Mouse (Mus musculus): Measurements from ENCODE around the gene Nr1i2. TPM values are rescaled to one million over a fixed set of nuclear protein-coding genes. Genes with fewer than 3 reads are reported as not detected.
A peak's percentile ranks its signal among the peaks of the same experiment; 100 is the strongest.

Gene Nr1i2
- total and polyA plus RNA-seq, 3 experiments: not detected

GRCm38 (mm10) chr16:38308195-38308594, 13.6 kb upstream of the Nr1i2 start:
- DNase-seq (ENCODE audit: extremely low read depth): no peak
- dilution Hi-C loops (cut with MboI; ENCODE audit: extremely low pct_ligation_motif_present, extremely low pct_unique_long_range_greater_than_20kb, low sequenced_read_pairs) (no loop called here), in situ Hi-C loops (cut with MboI; ENCODE audit: low pct_ligation_motif_present, low pct_unique_long_range_greater_than_20kb, low sequenced_read_pairs) (no loop called here)
- Histone ChIP-seq H3K27ac (ENCODE audit: insufficient read depth, low read depth) (no peak overlapping the region), H3K27me3 (replicated peaks) (no peaks in the 10 kb centered on the region), H3K4me2 (ENCODE audit: insufficient read depth, low read depth, poor library complexity, severe bottlenecking) (no peak overlapping the region), H3K79me2 (replicated peaks; ENCODE audit: control insufficient read depth, extremely low read depth, insufficient read depth, poor library complexity, severe bottlenecking) (no peaks in the 10 kb centered on the region), H3K9ac (ENCODE audit: insufficient read depth, low read depth) (no peak overlapping the region), H3K4me3 (replicated peaks in 1 of 3; ENCODE audit: low read depth in 2 of 3, low read length in 2 of 3, poor library complexity in 1 of 3) (no peak overlapping the region), H3K36me3 (replicated peaks in 1 of 2; ENCODE audit: control insufficient read depth in 1 of 2, insufficient read depth in 1 of 2, low read length in 1 of 2) (peaks cover 0 to under 1% of the 10 kb centered on the region in 2 experiments), H3K9me3 (replicated peaks; ENCODE audit: low read length) (peaks cover 2% of the 10 kb centered on the region), H3K4me1 (ENCODE audit: control insufficient read depth in 1 of 2, insufficient read depth in 2 of 2) (peaks cover 14 to 47% of the 10 kb centered on the region in 2 experiments)
- TF ChIP-seq BHLHE40 (IDR thresholded peaks at IDR 0.05; ENCODE audit: low read depth, low read length): no peak
- TF ChIP-seq HCFC1 (IDR thresholded peaks at IDR 0.05; ENCODE audit: low read depth, low read length): no peak
- no peak for TF ChIP-seq E2F4 (IDR thresholded peaks at IDR 0.05; ENCODE audit: insufficient replicate concordance, low read depth, low read length)
- TF ChIP-seq SMC3 (IDR thresholded peaks at IDR 0.05; ENCODE audit: low read depth, low read length): no peak
- TF ChIP-seq ZC3H11A (IDR thresholded peaks at IDR 0.05; ENCODE audit: low read depth, low read length): no peak
- TF ChIP-seq CHD1 (IDR thresholded peaks at IDR 0.05; ENCODE audit: low read depth, low read length): no peak
- no peak for TF ChIP-seq MEF2A (IDR thresholded peaks at IDR 0.05; ENCODE audit: borderline replicate concordance, low read depth, low read length)
- no peak for TF ChIP-seq RAD21 (IDR thresholded peaks at IDR 0.05; ENCODE audit: low read depth, low read length)
- no peak for TF ChIP-seq USF1 (IDR thresholded peaks at IDR 0.05; ENCODE audit: low read depth, low read length)
- no peak for TF ChIP-seq IRF4 (IDR thresholded peaks at IDR 0.05; ENCODE audit: low read depth, low read length)
- TF ChIP-seq ZNF384 (IDR thresholded peaks at IDR 0.05; ENCODE audit: low read depth, low read length): no peak
- no peak for TF ChIP-seq EP300 (IDR thresholded peaks at IDR 0.05; ENCODE audit: low read length)
- TF ChIP-seq ZMIZ1 (IDR thresholded peaks at IDR 0.05; ENCODE audit: low read depth, low read length): no peak
- TF ChIP-seq MAZ (IDR thresholded peaks at IDR 0.05; ENCODE audit: low read depth, low read length): no peak
- TF ChIP-seq USF2 (conservative IDR thresholded peaks at IDR 0.05; ENCODE audit: low read depth, low read length): no peak

- in situ Hi-C loops (cut with MboI; ENCODE audit: low pct_ligation_motif_present, low pct_unique_long_range_greater_than_20kb, low sequenced_read_pairs) (no loop called here), dilution Hi-C loops (cut with MboI; ENCODE audit: extremely low pct_ligation_motif_present, extremely low pct_unique_long_range_greater_than_20kb, low sequenced_read_pairs) (no loop called here)
- Histone ChIP-seq H3K4me1 (ENCODE audit: control insufficient read depth in 1 of 2, insufficient read depth in 2 of 2) (peaks cover 14 to 49% of the 10 kb centered on the region in 2 experiments), H3K79me2 (replicated peaks; ENCODE audit: control insufficient read depth, extremely low read depth, insufficient read depth, poor library complexity, severe bottlenecking) (no peaks in the 10 kb centered on the region), H3K4me2 (ENCODE audit: insufficient read depth, low read depth, poor library complexity, severe bottlenecking) (no peak overlapping the region), H3K9ac (ENCODE audit: insufficient read depth, low read depth) (no peak overlapping the region), H3K9me3 (replicated peaks; ENCODE audit: low read length) (peaks cover 2% of the 10 kb centered on the region), H3K36me3 (replicated peaks in 1 of 2; ENCODE audit: control insufficient read depth in 1 of 2, insufficient read depth in 1 of 2, low read length in 1 of 2) (peaks cover 0 to 2% of the 10 kb centered on the region in 2 experiments), H3K4me3 (replicated peaks in 1 of 3; ENCODE audit: low read depth in 2 of 3, low read length in 2 of 3, poor library complexity in 1 of 3) (no peak overlapping the region), H3K27ac (ENCODE audit: insufficient read depth, low read depth) (no peak overlapping the region), H3K27me3 (replicated peaks) (no peaks in the 10 kb centered on the region)
- DNase-seq (ENCODE audit: extremely low read depth): no peak
- TF ChIP-seq CHD1 (IDR thresholded peaks at IDR 0.05; ENCODE audit: low read depth, low read length): no peak
- TF ChIP-seq JUN (IDR thresholded peaks at IDR 0.05; ENCODE audit: insufficient read depth, low read depth, low read length): no peak
- no peak for TF ChIP-seq USF2 (conservative IDR thresholded peaks at IDR 0.05; ENCODE audit: low read depth, low read length)
- TF ChIP-seq USF1 (IDR thresholded peaks at IDR 0.05; ENCODE audit: low read depth, low read length): no peak
- peak; percentile 21; the same call in 1 of the 2 replicates for TF ChIP-seq ETS1 (conservative IDR thresholded peaks at IDR 0.05; ENCODE audit: low read depth, low read length)
- no peak for TF ChIP-seq BHLHE40 (IDR thresholded peaks at IDR 0.05; ENCODE audit: low read depth, low read length)
- no peak for TF ChIP-seq POLR2AphosphoS2 (IDR thresholded peaks at IDR 0.05; ENCODE audit: low read depth, low read length)
- TF ChIP-seq MXI1 (IDR thresholded peaks at IDR 0.05; ENCODE audit: low read depth, low read length): no peak
- no peak for TF ChIP-seq POLR2A (IDR thresholded peaks at IDR 0.05; ENCODE audit: low read depth, low read length)
- no peak for TF ChIP-seq RAD21 (IDR thresholded peaks at IDR 0.05; ENCODE audit: low read depth, low read length)
- TF ChIP-seq EP300 (IDR thresholded peaks at IDR 0.05; ENCODE audit: low read length): 0 out of 2 replicates have a peak, but pooled peaks have one; percentile 26
- no peak for TF ChIP-seq NRF1 (IDR thresholded peaks at IDR 0.05; ENCODE audit: low read depth, low read length)
- no peak for TF ChIP-seq MEF2A (IDR thresholded peaks at IDR 0.05; ENCODE audit: borderline replicate concordance, low read depth, low read length)
- peak; percentile 58; the same call in 1 of the 2 replicates for TF ChIP-seq TCF12 (IDR thresholded peaks at IDR 0.05; ENCODE audit: low read depth, low read length)
- TF ChIP-seq KAT2A (IDR thresholded peaks at IDR 0.05; ENCODE audit: insufficient replicate concordance, low read length): no peak
- no peak for TF ChIP-seq ZC3H11A (IDR thresholded peaks at IDR 0.05; ENCODE audit: low read depth, low read length)
- no peak for TF ChIP-seq MYC (IDR thresholded peaks at IDR 0.05; ENCODE audit: low read depth, low read length)
- TF ChIP-seq RCOR1 (conservative IDR thresholded peaks at IDR 0.05; ENCODE audit: low read depth, low read length): no peak
- TF ChIP-seq PAX5 (IDR thresholded peaks at IDR 0.05; ENCODE audit: low read length): no peak
Measured at GRCm38 (mm10) chr16:38307651-38308050, 13.0 kb upstream of the Nr1i2 start.

Data from CH12.LX (cell line).